Mouse (Mus musculus) small intestine, adult 2 months (tissue): ENCODE data around the gene Cerk. TPM values are rescaled to one million over a fixed set of nuclear protein-coding genes. Genes with fewer than 3 reads are reported as not detected.
A peak's percentile ranks its signal among the peaks of the same experiment; 100 is the strongest.
"Not testable (repeated sequence)": the region's sequence is repeated elsewhere in the genome, so short reads cannot be mapped to it uniquely, and the experiment has no call there.

Experiments used
- H3K27ac ChIP-seq: fragments of 200-500 bp; 2 replicates; pipeline ENCODE4 v1.5.1; 2012; ENCODE audit warnings: low read depth, low read length, control low read depth, inconsistent platforms; ENCODE audit not compliant: insufficient read depth
- H3K27me3 ChIP-seq: fragments of 200-500 bp; 2 replicates; pipeline ENCODE4 v1.6.1; 2012; ENCODE audit warnings: mild to moderate bottlenecking, moderate library complexity, low read length, inconsistent platforms; ENCODE audit not compliant: control insufficient read depth, insufficient read depth
- H3K36me3 ChIP-seq: fragments of 200-500 bp; 2 replicates; pipeline ENCODE4 v1.6.1; 2012; ENCODE audit warnings: mild to moderate bottlenecking, low read length, control low read depth, inconsistent platforms; ENCODE audit not compliant: control insufficient read depth, insufficient read depth
- H3K4me1 ChIP-seq: fragments of 200-500 bp; 2 replicates; pipeline ENCODE4 v1.6.1; 2012; ENCODE audit warnings: low read length, inconsistent platforms, mixed read lengths; ENCODE audit not compliant: control insufficient read depth, insufficient read depth, insufficient read length
- H3K4me3 ChIP-seq: fragments of 200-500 bp; 2 replicates; pipeline ENCODE4 v1.5.1; 2012; ENCODE audit warnings: low read depth, mild to moderate bottlenecking, control low read depth, inconsistent platforms, low read length, moderate library complexity
- CTCF ChIP-seq: fragments of 200-500 bp; IDR thresholded peaks from 2 replicates; pipeline ENCODE4 v1.5.1; 2012; ENCODE audit warnings: low read depth, mild to moderate bottlenecking, control low read depth, inconsistent platforms, low read length, moderate library complexity, mixed read lengths; ENCODE audit not compliant: insufficient replicate concordance, insufficient read length; ENCODE audit errors: extremely low read depth
- POLR2A ChIP-seq: fragments of 200-500 bp; IDR thresholded peaks from 2 replicates; pipeline ENCODE4 v1.6.1; 2012; ENCODE audit warnings: low read depth, mild to moderate bottlenecking, control low read depth, inconsistent platforms, low read length, moderate library complexity
- WGBS: fragments of 180-500 bp; shearing (Covaris S2); methylation state at CpG from one replicate; pipeline ENCODE4 v1.1.7; 2018; 5-methylcytosine and 5-hydroxymethylcytosine counted together
- polyA plus RNA-seq: library from polyadenylated mRNA; depleted of rRNA; stranded (reverse); fragments of >200 nt; gene quantifications from 2 replicates; pipeline ENCODE4 v1.2.3, GENCODE M21; 2012

The Cerk gene
- polyA plus RNA-seq, 1 experiment, result 47.8 TPM

GRCm38 (mm10) chr15:86186686-86187085 is 745 bp upstream of the Cerk start:
- no peak overlapping the region; the same call in 1 of the 2 replicates for H3K4me3 ChIP-seq
- no peaks in the 10 kb centered on the region for H3K27me3 ChIP-seq
- WGBS, result 48% methylated on average over 3 of the region's 3 CpGs
- peak overlapping the region; percentile 97 for H3K27ac ChIP-seq
- H3K4me1 ChIP-seq, result peaks cover 44% of the 10 kb centered on the region
- H3K36me3 ChIP-seq, result no peaks in the 10 kb centered on the region
- TF ChIP-seq POLR2A (peak; percentile 94), CTCF (no peak)

GRCm38 (mm10) chr15:86184851-86185688 is 871 bp downstream of the Cerk start:
- H3K4me1 ChIP-seq, result peaks cover 51% of the 10 kb centered on the region
- peak overlapping the region; percentile 97 for H3K4me3 ChIP-seq
- TF ChIP-seq CTCF, result no peak
- TF ChIP-seq POLR2A, result no peak; the same call in 1 of the 2 replicates
- WGBS, result under 1% methylated on average over 70 of the region's 70 CpGs
- no peaks in the 10 kb centered on the region for H3K27me3 ChIP-seq
- H3K36me3 ChIP-seq, result no peaks in the 10 kb centered on the region
- peak overlapping the region; percentile 97 for H3K27ac ChIP-seq

GRCm38 (mm10) chr15:86184071-86184470 is 1.9 kb downstream of the Cerk start:
- no peak for TF ChIP-seq POLR2A
- no peak for TF ChIP-seq CTCF
- Histone ChIP-seq H3K27ac (peak overlapping the region; percentile 97; the same call in 1 of the 2 replicates), H3K4me3 (peak overlapping the region; percentile 97), H3K4me1 (peaks cover 47% of the 10 kb centered on the region), H3K36me3 (no peaks in the 10 kb centered on the region), H3K27me3 (no peaks in the 10 kb centered on the region)
- 52% methylated on average over 5 of the region's 5 CpGs for WGBS

- 88% methylated on average over 8 of the region's 8 CpGs for WGBS
- H3K27ac ChIP-seq, result peak overlapping the region; percentile 77
- TF ChIP-seq POLR2A, result no peak
- TF ChIP-seq CTCF, result no peak
- H3K27me3 ChIP-seq, result no peaks in the 10 kb centered on the region
- peaks cover 43% of the 10 kb centered on the region for H3K4me1 ChIP-seq
- no peaks in the 10 kb centered on the region for H3K36me3 ChIP-seq
- H3K4me3 ChIP-seq, result peak overlapping the region; percentile 4
These were observed 2.5 kb downstream of the Cerk start for GRCm38 (mm10) chr15:86183484-86183883.

- H3K4me3 ChIP-seq, result peak overlapping the region; percentile 17
- WGBS, result 7% methylated on average over 13 of the region's 13 CpGs
- TF ChIP-seq CTCF (no peak), POLR2A (no peak)
These were observed 3.3 kb downstream of the Cerk start for GRCm38 (mm10) chr15:86182646-86183045.

GRCm38 (mm10) chr15:86181941-86182439 is 4.0 kb downstream of the Cerk start:
- H3K4me3 ChIP-seq, result peak overlapping the region; percentile 48

More at GRCm38 (mm10) chr15:86182646-86183045, 3.3 kb downstream of the Cerk start:
- Histone ChIP-seq H3K27me3 (no peaks in the 10 kb centered on the region), H3K4me1 (peaks cover 47% of the 10 kb centered on the region), H3K27ac (peak overlapping the region; percentile 93), H3K36me3 (no peaks in the 10 kb centered on the region)

GRCm38 (mm10) chr15:86181321-86181720 is 4.6 kb downstream of the Cerk start:
- not testable (repeated sequence) for H3K4me3 ChIP-seq, H3K36me3 ChIP-seq, H3K27me3 ChIP-seq
- Histone ChIP-seq H3K4me1 (peaks cover 52% of the 10 kb centered on the region), H3K27ac (peak overlapping the region; percentile 64)
- 92% methylated on average over 3 of the region's 3 CpGs for WGBS

More at GRCm38 (mm10) chr15:86181941-86182439, 4.0 kb downstream of the Cerk start:
- H3K4me1 ChIP-seq, result peaks cover 51% of the 10 kb centered on the region
- H3K36me3 ChIP-seq, result no peaks in the 10 kb centered on the region
- TF ChIP-seq CTCF (no peak), POLR2A (no peak)
- 3% methylated on average over 11 of the region's 11 CpGs for WGBS
- H3K27me3 ChIP-seq, result no peaks in the 10 kb centered on the region
- H3K27ac ChIP-seq, result peak overlapping the region; percentile 93
